10 mouse cellular contexts compared by ENCODE assay signal in genomic region chr11:63171977-63172376, GRCm38 (mm10). TPM values are rescaled to one million over a fixed set of nuclear protein-coding genes. Genes with fewer than 3 reads are reported as not detected.
A peak's percentile ranks its signal among the peaks of the same experiment; 100 is the strongest.
DNase-seq lines count a peak whose midpoint lies in the region; ATAC-seq and TF ChIP-seq lines count a peak whose summit lies in the region.
"Had no signal": no experiment of that assay in that cellular context is flagged by ENCODE, and none has a peak within 500 bp of the region (broad histone marks: within the 10 kb centered on the region; RNA-seq: fewer than 3 reads in every experiment).

No protein-coding gene starts in this region.

- H3K4me3 ChIP-seq in forebrain, embryonic 14.5 days (ENCODE audit: low read depth, low read length): no peak overlapping the region
- H3K4me3 ChIP-seq in forebrain, embryonic 16.5 days (replicated peaks; ENCODE audit: low read length): no peak overlapping the region
- H3K4me3 ChIP-seq in liver, embryonic 14.5 days (ENCODE audit: insufficient read depth in 1 of 2, low read depth in 2 of 2, low read length in 2 of 2): no peak overlapping the region
- H3K4me3 ChIP-seq in liver, embryonic 12.5 days: no peak overlapping the region
- H3K4me3 ChIP-seq in bone marrow macrophage, adult 2 months (ENCODE audit: insufficient read depth, low read length): no peak overlapping the region
- no peak overlapping the region for H3K4me3 ChIP-seq in intestine, embryonic 15.5 days (replicated peaks)

- no peak for TF ChIP-seq EP300 in liver, embryonic 14.5 days (IDR thresholded peaks at IDR 0.05; ENCODE audit: low read depth)

- no peak for ATAC-seq in forebrain, embryonic 14.5 days
- ATAC-seq in forebrain, embryonic 16.5 days: no peak
- ATAC-seq in liver, embryonic 14.5 days (ENCODE audit: insufficient read depth): no peak
- no peak for ATAC-seq in liver, embryonic 12.5 days
- no peak for ATAC-seq in intestine, embryonic 15.5 days

- no peaks in the 10 kb centered on the region for H3K27me3 ChIP-seq in forebrain, embryonic 14.5 days (replicated peaks; ENCODE audit: control insufficient read depth, insufficient read depth, low read length)
- no peaks in the 10 kb centered on the region for H3K27me3 ChIP-seq in forebrain, embryonic 16.5 days (replicated peaks; ENCODE audit: control insufficient read depth, insufficient read depth, low read length)
- H3K27me3 ChIP-seq in liver, embryonic 14.5 days (ENCODE audit: control insufficient read depth, insufficient read depth, low read length): no peaks in the 10 kb centered on the region
- H3K27me3 ChIP-seq in liver, embryonic 12.5 days (replicated peaks): no peaks in the 10 kb centered on the region
- H3K27me3 ChIP-seq in intestine, embryonic 15.5 days (replicated peaks): no peaks in the 10 kb centered on the region

- WGBS in forebrain, embryonic 14.5 days: 26% methylated on average over 1 of the region's 1 CpGs
- 20% methylated on average over 1 of the region's 1 CpGs for WGBS in forebrain, embryonic 16.5 days
- 7% methylated on average over 1 of the region's 1 CpGs for WGBS in liver, embryonic 14.5 days (ENCODE audit: insufficient replicate concordance)
- WGBS in liver, embryonic 12.5 days (ENCODE audit: insufficient replicate concordance): 24% methylated on average over 1 of the region's 1 CpGs
- WGBS in intestine, embryonic 15.5 days: 49% methylated on average over 1 of the region's 1 CpGs

- H3K36me3 ChIP-seq in forebrain, embryonic 14.5 days (ENCODE audit: control insufficient read depth, insufficient read depth, low read length): no peaks in the 10 kb centered on the region
- no peaks in the 10 kb centered on the region for H3K36me3 ChIP-seq in forebrain, embryonic 16.5 days (ENCODE audit: control insufficient read depth, insufficient read depth)
- H3K36me3 ChIP-seq in liver, embryonic 14.5 days (replicated peaks; ENCODE audit: control insufficient read depth, insufficient read depth, low read depth): no peaks in the 10 kb centered on the region
- no peaks in the 10 kb centered on the region for H3K36me3 ChIP-seq in liver, embryonic 12.5 days
- no peaks in the 10 kb centered on the region for H3K36me3 ChIP-seq in intestine, embryonic 15.5 days
- H3K36me3 ChIP-seq: G1E had no signal

- TF ChIP-seq POLR2A in bone marrow macrophage, adult 2 months (IDR thresholded peaks at IDR 0.05; ENCODE audit: borderline replicate concordance, low read depth, low read length): no peak

- H3K4me2 ChIP-seq in forebrain, embryonic 14.5 days (ENCODE audit: low read length): no peak overlapping the region
- no peak overlapping the region for H3K4me2 ChIP-seq in forebrain, embryonic 16.5 days (ENCODE audit: low read length)
- no peak overlapping the region for H3K4me2 ChIP-seq in liver, embryonic 14.5 days (ENCODE audit: low read depth)
- H3K4me2 ChIP-seq in liver, embryonic 12.5 days: no peak overlapping the region
- H3K4me2 ChIP-seq in intestine, embryonic 15.5 days (replicated peaks): no peak overlapping the region

- TF ChIP-seq CTCF in liver, embryonic 14.5 days (IDR thresholded peaks at IDR 0.05; ENCODE audit: low read depth): peak; percentile 15; the same call in 1 of the 2 replicates
- peak; percentile 27; the same call in 1 of the 2 replicates for TF ChIP-seq CTCF in bone marrow macrophage, adult 2 months (IDR thresholded peaks at IDR 0.05; ENCODE audit: low read depth, low read length)

- no peak overlapping the region for H3K27ac ChIP-seq in forebrain, embryonic 14.5 days (ENCODE audit: low read depth, low read length)
- H3K27ac ChIP-seq in forebrain, embryonic 16.5 days (ENCODE audit: low read length): no peak overlapping the region
- H3K27ac ChIP-seq in liver, embryonic 14.5 days: no peak overlapping the region
- no peak overlapping the region for H3K27ac ChIP-seq in liver, embryonic 12.5 days
- no peak overlapping the region for H3K27ac ChIP-seq in bone marrow macrophage, adult 2 months (ENCODE audit: insufficient read depth, low read depth, low read length)
- H3K27ac ChIP-seq in intestine, embryonic 15.5 days: no peak overlapping the region
- H3K27ac ChIP-seq: macrophage had no signal

- no peaks in the 10 kb centered on the region for H3K4me1 ChIP-seq in forebrain, embryonic 14.5 days (ENCODE audit: control insufficient read depth, insufficient read depth, low read length)
- no peaks in the 10 kb centered on the region for H3K4me1 ChIP-seq in forebrain, embryonic 16.5 days (replicated peaks; ENCODE audit: control insufficient read depth, insufficient read depth, low read length)
- H3K4me1 ChIP-seq in liver, embryonic 14.5 days (replicated peaks; ENCODE audit: control insufficient read depth in 2 of 2, insufficient read depth in 2 of 2, low read length in 1 of 2): no peaks in the 10 kb centered on the region
- no peaks in the 10 kb centered on the region for H3K4me1 ChIP-seq in liver, embryonic 12.5 days
- H3K4me1 ChIP-seq in bone marrow macrophage, adult 2 months (ENCODE audit: control insufficient read depth, insufficient read depth, low read length): peaks cover 25% of the 10 kb centered on the region
- 0 out of 2 replicates have a peak, but pooled peaks cover 5% of the 10 kb centered on the region for H3K4me1 ChIP-seq in intestine, embryonic 15.5 days (replicated peaks)

- peak; percentile 50 for DNase-seq in forebrain, embryonic 14.5 days (ENCODE audit: low spot score)
- DNase-seq in liver, embryonic 14.5 days (ENCODE audit: low read depth in 3 of 3, low spot score in 3 of 3): no peak
- DNase-seq in lung, postnatal 14 days: peak; percentile 61
- DNase-seq in frontal cortex, postnatal 14 days (ENCODE audit: low spot score in 2 of 2): no peak

- no peak overlapping the region for H3K9ac ChIP-seq in forebrain, embryonic 14.5 days (ENCODE audit: low read length)
- no peak overlapping the region for H3K9ac ChIP-seq in forebrain, embryonic 16.5 days (replicated peaks; ENCODE audit: low read depth, low read length)
- H3K9ac ChIP-seq in liver, embryonic 14.5 days (replicated peaks): no peak overlapping the region
- H3K9ac ChIP-seq in liver, embryonic 12.5 days: no peak overlapping the region
- no peak overlapping the region for H3K9ac ChIP-seq in intestine, embryonic 15.5 days

- H3K9me3 ChIP-seq in forebrain, embryonic 14.5 days (replicated peaks; ENCODE audit: control insufficient read depth, low read length): no peaks in the 10 kb centered on the region
- no peaks in the 10 kb centered on the region for H3K9me3 ChIP-seq in forebrain, embryonic 16.5 days (ENCODE audit: control insufficient read depth, low read length)
- no peaks in the 10 kb centered on the region for H3K9me3 ChIP-seq in liver, embryonic 14.5 days (ENCODE audit: control insufficient read depth, low read length)
- no peaks in the 10 kb centered on the region for H3K9me3 ChIP-seq in liver, embryonic 12.5 days (replicated peaks)
- H3K9me3 ChIP-seq in intestine, embryonic 15.5 days: no peaks in the 10 kb centered on the region

RNA-seq across cellular contexts. Expression of gene Pmp22, which starts 43.2 kb away (rescaled TPM):
- polyA plus RNA-seq in forebrain, embryonic 14.5 days (2014; fragmentation: Nextera tagmentation; extraction: Ambion mirVana): 26.8 and 34.9 TPM in 2 replicates
- 24.3 and 37.4 TPM in 2 replicates for polyA plus RNA-seq in forebrain, embryonic 16.5 days (2015; fragmentation: Nextera tagmentation; extraction: Ambion mirVana)
- 3.8 and 4.2 TPM in 2 replicates for polyA plus RNA-seq in liver, embryonic 14.5 days (2012; rRNA removed)
- polyA plus RNA-seq in liver, embryonic 14.5 days (2014; fragmentation: Nextera tagmentation; extraction: Ambion mirVana): 12.4 TPM in 2 replicates
- 38.3 and 39.8 TPM in 2 replicates for polyA plus RNA-seq in liver, embryonic 12.5 days (2016; fragmentation: Nextera tagmentation; extraction: Ambion mirVana)
- 336 and 347 TPM in 2 replicates for polyA plus RNA-seq in bone marrow macrophage, adult 2 months (2012; ENCODE audit: insufficient read depth, insufficient read length, missing spikeins)
- polyA plus RNA-seq in intestine, embryonic 15.5 days (2015; fragmentation: Nextera tagmentation; extraction: Ambion mirVana): 111 and 115 TPM in 2 replicates
- polyA plus RNA-seq: G1E had no signal

Comparison
In these comparisons a context has a peak if more than half of its experiments do, and no peak if none do; other contexts are left out.
1. DNase-seq: peak in forebrain, embryonic 14.5 days (single experiment) and lung, postnatal 14 days (single experiment); none in liver, embryonic 14.5 days (0 of 3) and frontal cortex, postnatal 14 days (0 of 2).